Mouse (Mus musculus) right cerebral cortex, postnatal 25 days (tissue): ENCODE data around the gene Ptprc.

Experiments
- DNase-seq: peaks from one replicate; pipeline ENCODE4 v3.0.0; 2022

The Ptprc gene

DNA sequence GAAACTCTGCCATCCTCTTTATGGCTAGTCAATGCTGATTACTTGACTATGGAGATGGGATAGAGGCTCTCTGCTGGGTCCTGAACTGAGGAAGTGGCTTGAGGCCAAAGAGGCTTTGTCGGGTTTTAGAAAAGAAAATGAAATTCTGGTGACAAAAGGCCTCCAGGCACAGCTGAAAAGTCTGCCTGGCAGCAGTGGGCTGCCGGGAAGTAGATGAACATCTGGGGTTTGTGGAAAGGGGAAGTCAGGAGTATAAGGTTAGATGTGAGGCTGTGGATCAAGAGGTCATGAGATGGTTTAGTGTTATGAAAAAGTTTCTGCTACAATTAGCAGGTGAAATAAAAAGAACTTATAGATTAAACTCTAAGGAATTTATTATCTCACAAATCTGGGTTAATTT, 29.9 kb downstream of the Ptprc start:
- DNase-seq, result no peak

DNA sequence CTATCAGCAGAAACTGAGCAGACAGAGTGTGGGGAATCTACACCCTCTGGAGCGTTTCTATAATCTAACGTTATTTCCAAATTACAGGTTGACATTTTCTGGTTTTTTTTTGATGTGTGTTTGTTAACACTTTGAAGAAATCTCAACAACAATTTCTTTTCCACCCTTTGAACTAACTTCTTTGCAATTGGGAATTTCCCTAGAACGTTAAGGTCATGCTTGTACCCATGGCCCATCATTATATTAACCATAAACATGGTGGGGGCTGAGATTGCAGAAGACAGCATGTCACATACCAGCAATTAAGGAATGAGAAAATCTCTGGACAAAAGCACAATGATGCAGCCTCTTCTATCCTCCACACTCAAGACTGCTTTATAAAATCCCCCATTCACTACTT, 30.4 kb downstream of the Ptprc start:
- DNase-seq, result no peak

- DNase-seq, result no peak
Observed at GRCm38 (mm10) chr1:138144365-138144764, 31.1 kb downstream of the Ptprc start.

- no peak for DNase-seq
Observed at GRCm38 (mm10) chr1:138140769-138141168, 34.7 kb downstream of the Ptprc start.

DNA sequence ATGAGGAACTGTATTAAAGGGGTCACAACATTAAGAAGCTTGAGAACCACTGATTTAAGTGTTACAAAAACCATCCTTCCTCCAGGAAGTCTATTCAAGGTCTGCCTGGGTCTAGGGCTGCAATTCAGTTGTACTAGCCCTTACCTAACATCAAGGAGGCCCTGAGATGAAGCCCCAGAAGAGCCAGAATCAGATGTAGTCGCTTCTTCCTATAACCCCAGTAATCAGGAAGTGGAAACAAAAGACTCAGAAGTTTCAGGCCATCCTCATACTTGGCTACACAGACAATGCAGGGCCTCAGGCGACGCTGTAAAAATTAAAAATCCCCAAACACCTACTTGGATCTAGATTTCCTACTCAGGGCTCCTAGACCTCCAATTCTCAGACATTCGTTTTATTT, 37.8 kb downstream of the Ptprc start:
- DNase-seq, result no peak

GRCm38 (mm10) chr1:138137024-138137577, 38.4 kb downstream of the Ptprc start:
- DNase-seq, result no peak

DNA sequence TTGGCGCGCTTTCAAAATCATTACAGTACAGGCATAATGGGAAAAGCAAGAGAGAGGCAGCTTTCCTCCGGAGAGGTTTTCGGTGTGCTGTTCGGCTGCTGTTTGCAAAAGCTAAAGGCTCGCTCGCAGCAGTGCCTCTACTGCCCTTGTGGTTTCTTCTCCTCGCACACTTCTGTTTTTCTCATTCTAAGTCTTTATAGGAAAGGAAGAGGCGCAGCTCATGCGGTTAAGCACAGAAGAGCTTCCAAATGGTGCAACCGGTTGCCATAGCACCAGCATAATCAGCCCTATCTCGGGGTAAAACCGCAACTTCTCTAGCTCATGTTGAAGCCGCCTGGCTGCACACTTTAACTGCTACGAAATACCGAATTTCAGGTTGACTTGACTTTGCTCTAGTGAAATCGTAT, 39.1 kb downstream of the Ptprc start:
- peak; percentile 73 for DNase-seq

DNA sequence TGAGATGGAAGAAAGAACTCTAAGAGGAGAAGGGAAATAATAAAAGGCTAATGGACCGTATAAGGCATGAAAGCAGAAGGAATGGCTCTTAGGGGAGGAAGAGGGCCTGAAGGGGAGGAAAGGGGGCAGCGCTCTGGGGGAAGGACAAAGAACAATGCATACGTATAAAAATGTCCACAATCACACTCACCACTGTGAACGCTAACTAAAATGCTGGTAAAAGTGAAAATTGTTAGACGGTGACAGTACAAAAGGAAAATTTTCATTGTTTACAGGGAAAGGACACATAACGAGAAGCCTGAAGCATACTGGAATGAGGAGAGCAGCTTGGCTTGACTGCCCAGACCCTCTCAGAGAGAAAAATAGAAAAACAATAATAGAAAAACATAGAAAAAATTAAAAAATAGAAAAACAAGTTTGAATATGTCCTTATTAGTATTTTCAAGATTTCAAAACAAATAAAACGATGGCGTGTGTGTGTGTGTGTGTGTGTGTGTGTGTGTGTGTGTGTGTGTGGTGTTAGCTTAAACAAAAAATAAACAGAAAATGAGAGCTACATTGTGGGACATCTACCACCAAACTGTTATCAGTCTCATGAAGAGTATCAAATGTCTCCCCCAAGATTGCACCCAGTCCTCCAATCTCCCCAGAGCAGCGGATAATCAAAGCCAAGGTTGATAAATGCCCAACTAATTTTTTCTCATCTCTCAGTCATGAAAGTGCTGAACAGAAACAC, 39.7 kb downstream of the Ptprc start:
- DNase-seq, result no peak

DNA sequence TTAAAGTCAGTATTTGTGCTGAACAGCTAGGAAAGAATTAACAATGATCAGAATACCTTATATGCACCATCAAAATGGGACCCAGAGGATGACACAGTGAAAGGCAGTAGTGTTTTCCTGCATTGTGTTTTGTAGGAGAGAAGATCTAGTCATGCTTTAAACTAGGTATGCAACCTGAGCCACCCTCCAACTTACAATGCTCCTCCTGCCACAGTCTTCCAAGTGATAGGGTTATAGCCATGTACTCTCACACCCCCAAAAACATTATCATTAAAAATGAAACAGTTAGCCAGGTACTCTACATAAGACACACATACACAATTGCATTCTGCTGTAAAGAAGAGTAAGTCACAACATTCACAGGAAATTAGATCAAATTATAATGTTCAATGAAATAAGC, 40.4 kb downstream of the Ptprc start:
- DNase-seq, result no peak

DNA sequence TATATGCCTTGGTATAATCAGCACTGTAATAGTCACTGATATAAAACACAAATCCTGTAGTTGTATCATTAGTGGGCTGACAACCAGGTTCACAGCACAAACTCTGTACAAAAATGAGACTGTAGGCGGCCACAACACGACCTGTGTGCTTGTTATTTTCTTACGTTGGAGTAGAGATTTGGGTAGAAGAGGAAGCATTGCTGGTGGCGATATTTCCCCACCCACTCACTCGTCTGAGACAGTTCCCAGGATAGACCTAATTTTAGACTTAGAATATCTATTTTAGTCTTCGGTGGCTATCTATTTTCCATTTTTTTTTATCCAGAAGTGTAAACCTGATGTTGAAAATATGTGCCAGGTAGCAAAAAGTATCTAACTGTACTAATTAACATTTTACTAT, 41.2 kb downstream of the Ptprc start:
- no peak for DNase-seq

DNA sequence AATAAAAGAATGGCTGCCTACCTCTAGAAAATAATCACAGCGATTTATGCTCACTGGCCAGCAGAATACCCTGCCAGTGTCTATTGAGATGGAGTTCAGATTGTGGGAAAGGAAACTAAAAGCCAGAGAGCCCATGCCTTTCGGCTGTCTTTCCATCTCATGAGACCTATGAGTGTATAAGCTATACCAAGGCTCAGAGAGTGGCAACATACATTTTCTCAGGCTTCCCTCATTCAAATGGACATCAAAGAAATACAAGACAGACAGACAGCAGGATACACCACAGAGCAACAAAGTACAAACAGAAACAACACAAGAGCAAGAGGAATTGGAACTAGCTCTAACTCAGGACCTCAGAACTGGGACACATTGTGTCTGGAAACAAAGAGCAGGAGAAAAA, 43.8 kb downstream of the Ptprc start:
- DNase-seq, result no peak

DNA sequence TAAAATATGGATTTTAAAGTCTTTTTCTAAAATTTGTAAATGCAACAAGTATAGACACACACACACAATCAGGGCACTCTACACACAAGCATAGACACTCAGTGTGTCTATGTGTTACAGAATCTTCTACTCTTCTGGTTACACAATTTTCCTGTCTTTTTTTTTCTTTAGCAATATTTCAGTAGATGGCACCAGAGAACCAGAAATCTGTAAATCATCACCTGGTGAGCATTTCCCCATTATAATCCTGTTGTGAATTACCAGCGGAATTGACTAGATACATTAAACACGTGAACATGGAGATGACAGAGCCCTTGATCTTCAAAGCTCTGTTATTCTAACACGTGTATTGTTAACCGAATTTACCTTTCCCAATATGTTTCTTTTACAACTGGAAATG, 45.4 kb downstream of the Ptprc start:
- no peak for DNase-seq

DNA sequence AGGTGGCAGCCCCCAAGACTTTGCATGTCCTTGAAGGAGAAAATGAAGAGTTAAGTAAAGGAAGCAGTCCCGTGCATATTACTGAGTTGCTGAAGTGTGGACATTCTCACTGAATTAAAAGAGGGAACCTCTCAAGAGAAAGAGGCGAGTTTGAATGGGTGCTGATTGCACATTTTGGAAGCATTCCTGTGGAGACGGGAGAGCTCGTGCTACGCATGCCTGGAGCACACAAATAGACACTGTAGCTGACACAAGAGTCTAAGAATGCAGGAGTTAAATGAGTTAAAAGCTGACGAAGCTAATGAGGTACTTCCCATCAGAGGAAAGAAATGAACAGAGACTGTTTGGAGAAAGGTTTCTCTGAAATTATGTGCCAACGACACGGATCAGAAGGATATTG, 48.7 kb downstream of the Ptprc start:
- no peak for DNase-seq

DNA sequence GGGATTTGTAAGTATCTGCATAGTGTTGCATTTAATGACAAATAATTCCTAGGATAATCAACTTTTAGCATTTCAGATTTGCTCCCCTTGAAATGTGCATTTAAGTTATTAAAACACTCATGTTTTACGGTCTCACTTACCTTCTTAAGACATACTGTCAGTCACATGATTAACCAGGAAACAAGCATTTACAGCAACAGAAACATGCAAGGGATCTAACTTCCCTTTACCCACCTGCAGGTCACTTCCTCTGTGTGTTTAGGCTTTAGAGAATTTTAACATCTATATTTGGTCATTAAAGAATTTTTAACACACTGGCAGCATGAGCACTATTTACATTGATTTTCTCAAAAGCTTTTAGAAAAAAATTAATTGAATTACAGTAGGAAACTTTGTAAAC, 50.2 kb downstream of the Ptprc start:
- no peak for DNase-seq

DNA sequence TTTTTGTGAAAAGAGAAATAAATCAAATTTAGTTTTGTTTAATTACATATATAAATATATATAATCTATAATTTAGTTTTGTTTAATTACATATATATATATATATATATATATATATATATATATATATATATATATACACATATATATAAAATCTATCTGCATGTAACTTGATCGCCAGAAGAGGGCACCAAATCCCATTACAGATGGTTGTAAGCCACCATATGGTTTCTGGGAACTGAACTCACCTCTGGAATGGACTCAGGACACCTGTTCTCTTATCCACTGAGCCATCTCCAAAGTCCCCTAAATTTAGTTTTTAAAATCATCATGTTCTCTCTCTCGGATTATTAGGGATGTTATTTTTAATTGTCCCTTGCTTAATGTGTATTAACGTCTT, 51.6 kb downstream of the Ptprc start:
- DNase-seq, result no peak

- DNase-seq, result no peak
Observed at GRCm38 (mm10) chr1:138119895-138120294, 55.6 kb downstream of the Ptprc start.

GRCm38 (mm10) chr1:138093219-138093618, 82.3 kb downstream of the Ptprc start:
- DNase-seq, result no peak

GRCm38 (mm10) chr1:138085810-138086209, 89.7 kb downstream of the Ptprc start:
- DNase-seq, result no peak

- no peak for DNase-seq
Observed at GRCm38 (mm10) chr1:138083707-138084106, 91.8 kb downstream of the Ptprc start.

DNA sequence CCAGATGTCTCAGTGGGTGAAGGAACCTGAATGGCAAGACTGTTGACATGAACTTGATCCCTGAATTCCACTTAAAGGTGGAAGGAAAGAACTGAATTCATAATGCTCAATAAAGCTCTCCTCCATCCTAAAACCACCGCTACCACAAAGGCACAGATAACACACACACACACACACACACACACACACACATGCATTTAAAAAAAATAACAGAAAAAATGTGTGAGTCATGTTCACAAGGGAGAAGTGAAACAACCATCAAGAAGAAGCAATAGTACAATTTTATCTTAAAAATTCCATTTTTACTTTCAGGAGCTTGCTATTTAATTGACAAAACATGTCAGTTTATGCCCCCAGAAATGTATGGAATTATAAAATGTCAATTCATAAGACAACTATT, 95.2 kb downstream of the Ptprc start:
- DNase-seq, result no peak

DNA sequence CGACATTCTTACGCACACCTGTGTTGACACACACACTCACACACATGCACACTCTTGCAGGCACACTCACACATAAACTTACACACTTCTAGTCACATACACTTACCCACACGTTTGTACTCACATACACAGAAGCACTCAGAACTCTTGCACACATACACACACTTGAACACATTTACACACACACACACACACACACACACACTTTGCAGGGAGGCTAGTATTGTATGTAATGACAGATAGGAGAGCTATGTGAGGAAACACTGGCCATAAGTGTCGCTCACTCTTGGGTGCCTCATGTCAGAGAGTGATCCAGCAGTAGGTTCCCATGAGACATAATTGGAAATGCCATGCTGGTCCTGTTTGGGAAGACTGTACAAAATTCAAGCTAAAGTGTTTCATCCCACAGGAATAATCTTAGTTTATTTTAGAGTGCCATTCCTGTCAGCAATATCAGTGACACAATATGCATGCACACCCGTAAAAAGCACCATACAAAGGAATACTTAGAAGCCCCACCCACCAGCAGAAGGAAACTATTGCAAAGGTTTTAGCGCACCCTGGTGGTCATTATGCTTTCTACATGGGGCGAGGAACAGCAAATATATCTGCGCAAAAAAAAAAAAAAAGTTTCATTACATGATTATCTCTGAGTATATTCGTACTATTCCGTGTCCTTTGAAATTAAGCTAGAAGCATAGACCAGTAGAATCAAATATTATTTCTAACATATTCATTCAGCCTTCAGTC, 131.1 kb downstream of the Ptprc start:
- DNase-seq, result peak; percentile 59

DNA sequence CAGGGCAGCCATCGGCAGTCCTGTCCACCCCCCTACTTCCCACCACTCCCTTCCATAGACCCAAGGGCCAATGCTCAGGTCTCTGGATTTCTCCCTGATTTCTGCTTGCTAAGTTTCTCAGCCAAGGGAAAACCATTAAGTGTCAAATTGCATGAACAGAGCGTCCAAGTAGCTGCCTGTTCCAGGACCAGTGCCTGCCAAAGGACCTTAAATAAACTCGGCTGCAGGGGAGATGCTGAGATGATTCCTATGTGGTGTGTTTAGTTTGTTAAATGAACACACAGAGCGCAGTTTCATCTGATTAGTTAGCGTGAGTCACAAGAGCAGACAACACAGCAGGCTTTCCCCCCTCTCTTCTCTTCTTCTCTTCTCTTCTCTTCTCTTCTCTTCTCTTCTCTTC, 135.0 kb downstream of the Ptprc start:
- DNase-seq, result no peak

DNA sequence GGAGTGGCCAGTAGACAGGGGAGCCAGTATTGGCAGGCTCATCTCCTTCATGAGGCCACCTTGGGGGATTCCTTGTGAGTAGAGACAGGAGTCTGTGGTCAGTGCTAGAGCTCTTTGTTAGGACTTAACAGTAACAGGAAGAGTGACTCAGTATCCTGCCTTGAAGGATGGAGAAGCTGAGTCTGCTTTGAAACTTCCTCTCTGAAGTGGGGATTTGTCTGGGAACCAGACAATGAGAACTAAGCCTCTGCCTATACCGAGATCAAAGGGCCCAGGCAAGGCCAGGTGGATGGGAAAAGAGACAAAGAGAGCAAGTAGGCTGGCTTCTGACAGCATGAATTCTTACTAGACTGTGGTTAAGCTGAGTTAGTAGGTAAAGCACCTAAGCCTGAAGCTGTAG, 136.3 kb downstream of the Ptprc start:
- no peak for DNase-seq

DNA sequence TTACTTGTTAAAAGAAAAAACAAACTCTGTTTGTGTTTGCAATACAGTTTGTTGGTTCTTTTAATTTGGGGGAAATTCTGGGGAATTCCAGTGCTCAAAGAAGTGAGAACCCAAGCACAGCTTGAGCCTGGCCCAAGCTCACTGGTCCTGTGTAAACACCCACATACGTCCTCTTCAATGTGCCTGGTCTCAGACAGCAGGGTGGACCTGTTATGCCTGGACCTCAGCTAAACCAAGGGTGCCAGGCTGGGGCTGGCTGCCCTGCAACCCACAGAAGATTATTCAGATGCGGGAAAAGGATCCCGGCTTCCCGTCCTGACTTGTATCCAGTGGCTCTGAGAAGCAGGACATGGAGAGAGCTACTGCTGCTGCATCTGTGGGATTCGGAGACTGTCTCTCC, 138.0 kb downstream of the Ptprc start:
- no peak for DNase-seq
